Mouse (Mus musculus): ENCODE results near the gene Cacng8. TPM values are rescaled to one million over a fixed set of nuclear protein-coding genes. Genes with fewer than 3 reads are reported as not detected.

Gene Cacng8
- total and polyA plus RNA-seq, 2 experiments, result not detected

GRCm38 (mm10) chr7:3457841-3458217 is 67.3 kb downstream of the Cacng8 start:
- H3K27me3 ChIP-seq (ENCODE audit: control insufficient read depth, insufficient read depth, low read length), result no peaks in the 10 kb centered on the region
- no peak overlapping the region for H3K9ac ChIP-seq (ENCODE audit: low read depth, low read length)
- no peaks in the 10 kb centered on the region for H3K4me1 ChIP-seq (ENCODE audit: control insufficient read depth, insufficient read depth, low read length)
- H3K4me3 ChIP-seq (ENCODE audit: insufficient read depth, low read depth, low read length), result no peak overlapping the region
- no peak overlapping the region for H3K27ac ChIP-seq (replicated peaks; ENCODE audit: insufficient read depth, low read depth, low read length)
- 81% methylated on average over 9 of the region's 9 CpGs for WGBS
- no peaks in the 10 kb centered on the region for H3K79me2 ChIP-seq (ENCODE audit: control insufficient read depth, insufficient read depth, low read length)
- no peak for DNase-seq (ENCODE audit: extremely low read depth, low read depth, low spot score)
- TF ChIP-seq POLR2A (IDR thresholded peaks at IDR 0.05; ENCODE audit: extremely low read depth, insufficient read depth, low read length) (no peak), CTCF (IDR thresholded peaks at IDR 0.05; ENCODE audit: low read depth, low read length) (no peak)
- H3K36me3 ChIP-seq (ENCODE audit: control insufficient read depth, insufficient read depth, low read length), result no peaks in the 10 kb centered on the region

DNA sequence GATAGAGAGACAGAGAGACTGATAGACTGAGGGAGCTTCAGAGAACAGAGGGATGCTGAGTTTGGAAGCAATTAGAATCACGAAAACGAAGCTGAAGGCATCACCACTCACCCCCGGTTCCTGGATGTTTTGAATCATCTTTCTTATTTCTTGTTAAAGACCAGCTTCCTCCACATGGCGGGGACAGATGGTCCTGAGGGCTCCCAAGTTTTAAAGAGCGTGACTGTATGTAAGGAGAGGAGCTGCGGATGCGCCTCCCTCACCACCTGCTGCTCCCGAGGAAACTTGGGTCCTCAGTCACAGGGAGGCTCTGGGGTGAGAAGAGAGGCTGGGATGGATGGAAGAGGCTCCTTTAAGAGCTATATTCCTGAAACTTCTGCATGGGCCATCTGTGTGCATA is 69.8 kb downstream of the Cacng8 start:
- 87% methylated on average over 8 of the region's 8 CpGs for WGBS
- no peaks in the 10 kb centered on the region for H3K36me3 ChIP-seq (ENCODE audit: control insufficient read depth, insufficient read depth, low read length)
- H3K4me1 ChIP-seq (ENCODE audit: control insufficient read depth, insufficient read depth, low read length), result no peaks in the 10 kb centered on the region
- H3K27me3 ChIP-seq (ENCODE audit: control insufficient read depth, insufficient read depth, low read length), result no peaks in the 10 kb centered on the region
- no peak overlapping the region for H3K27ac ChIP-seq (replicated peaks; ENCODE audit: insufficient read depth, low read depth, low read length)
- H3K9ac ChIP-seq (ENCODE audit: low read depth, low read length), result no peak overlapping the region
- no peak overlapping the region for H3K4me3 ChIP-seq (ENCODE audit: insufficient read depth, low read depth, low read length)
- no peak for DNase-seq (ENCODE audit: extremely low read depth, low read depth, low spot score)
- TF ChIP-seq POLR2A (IDR thresholded peaks at IDR 0.05; ENCODE audit: extremely low read depth, insufficient read depth, low read length) (no peak), CTCF (IDR thresholded peaks at IDR 0.05; ENCODE audit: low read depth, low read length) (no peak)
- no peaks in the 10 kb centered on the region for H3K79me2 ChIP-seq (ENCODE audit: control insufficient read depth, insufficient read depth, low read length)

GRCm38 (mm10) chr7:3463306-3463705 is 72.8 kb downstream of the Cacng8 start:
- Histone ChIP-seq H3K4me1 (ENCODE audit: control insufficient read depth, insufficient read depth, low read length) (no peaks in the 10 kb centered on the region), H3K4me3 (ENCODE audit: insufficient read depth, low read depth, low read length) (no peak overlapping the region), H3K79me2 (ENCODE audit: control insufficient read depth, insufficient read depth, low read length) (no peaks in the 10 kb centered on the region), H3K9ac (ENCODE audit: low read depth, low read length) (no peak overlapping the region), H3K36me3 (ENCODE audit: control insufficient read depth, insufficient read depth, low read length) (no peaks in the 10 kb centered on the region), H3K27me3 (ENCODE audit: control insufficient read depth, insufficient read depth, low read length) (no peaks in the 10 kb centered on the region), H3K27ac (replicated peaks; ENCODE audit: insufficient read depth, low read depth, low read length) (no peak overlapping the region)
- TF ChIP-seq POLR2A (IDR thresholded peaks at IDR 0.05; ENCODE audit: extremely low read depth, insufficient read depth, low read length) (no peak), CTCF (IDR thresholded peaks at IDR 0.05; ENCODE audit: low read depth, low read length) (no peak)
- no peak for DNase-seq (ENCODE audit: extremely low read depth, low read depth, low spot score)
- 81% methylated on average over 4 of the region's 4 CpGs for WGBS

Other genes starting within 250 kb of the Cacng8 start
- gene AU018091, start 221.5 kb upstream of the Cacng8 start, total RNA-seq (2014; rRNA removed), result not detected in 2 replicates
- gene AU018091, start 221.5 kb upstream of the Cacng8 start, polyA plus RNA-seq (2012; rRNA removed), result not detected in 2 replicates
- 5.8 and 7.0 TPM in 2 replicates for gene Nlrp12, start 140.9 kb upstream of the Cacng8 start, total RNA-seq (2014; rRNA removed)
- 1.4 and 2.6 TPM in 2 replicates for gene Nlrp12, start 140.9 kb upstream of the Cacng8 start, polyA plus RNA-seq (2012; rRNA removed)
- gene Myadm, start 101.6 kb upstream of the Cacng8 start, total RNA-seq (2014; rRNA removed), result 6.6 and 9.6 TPM in 2 replicates
- gene Myadm, start 101.6 kb upstream of the Cacng8 start, polyA plus RNA-seq (2012; rRNA removed), result 54.8 and 63.0 TPM in 2 replicates
- gene Prkcg, start 101.5 kb upstream of the Cacng8 start, total RNA-seq (2014; rRNA removed), result under 0.01 and 0.54 TPM in 2 replicates
- 0.19 and 0.26 TPM in 2 replicates for gene Prkcg, start 101.5 kb upstream of the Cacng8 start, polyA plus RNA-seq (2012; rRNA removed)
- gene Cacng7, start 57.7 kb upstream of the Cacng8 start, total RNA-seq (2014; rRNA removed), result 0.13 and 0.37 TPM in 2 replicates
- 0.29 and 0.86 TPM in 2 replicates for gene Cacng7, start 57.7 kb upstream of the Cacng8 start, polyA plus RNA-seq (2012; rRNA removed)
- gene Cacng6, start 33.5 kb downstream of the Cacng8 start, total RNA-seq (2014; rRNA removed), result 0.18 TPM in 1 of 2 replicates, not detected in the other
- gene Cacng6, start 33.5 kb downstream of the Cacng8 start, polyA plus RNA-seq (2012; rRNA removed), result not detected in 2 replicates
- gene Tarm1, start 111.9 kb downstream of the Cacng8 start, total RNA-seq (2014; rRNA removed), result not detected in 2 replicates
- gene Tarm1, start 111.9 kb downstream of the Cacng8 start, polyA plus RNA-seq (2012; rRNA removed), result not detected in 2 replicates
- not detected in 2 replicates for gene Oscar, start 225.5 kb downstream of the Cacng8 start, total RNA-seq (2014; rRNA removed)
- 0.05 TPM in 1 of 2 replicates, not detected in the other for gene Oscar, start 225.5 kb downstream of the Cacng8 start, polyA plus RNA-seq (2012; rRNA removed)
- gene Ndufa3, start 226.7 kb downstream of the Cacng8 start, total RNA-seq (2014; rRNA removed), result 81.8 and 106 TPM in 2 replicates
- gene Ndufa3, start 226.7 kb downstream of the Cacng8 start, polyA plus RNA-seq (2012; rRNA removed), result 380 and 395 TPM in 2 replicates
- 4.3 and 4.8 TPM in 2 replicates for gene Tfpt, start 239.2 kb downstream of the Cacng8 start, total RNA-seq (2014; rRNA removed)
- gene Tfpt, start 239.2 kb downstream of the Cacng8 start, polyA plus RNA-seq (2012; rRNA removed), result 5.2 and 5.7 TPM in 2 replicates
- gene Prpf31, start 239.3 kb downstream of the Cacng8 start, total RNA-seq (2014; rRNA removed), result 7.9 and 9.3 TPM in 2 replicates
- 9.5 and 13.0 TPM in 2 replicates for gene Prpf31, start 239.3 kb downstream of the Cacng8 start, polyA plus RNA-seq (2012; rRNA removed)

Measured in liver, adult 2 months (tissue).